Mouse (Mus musculus) liver, adult 2 months (tissue): ENCODE measurements at regions not wholly inside any gene's neighbourhood (a gene's known extent, or its start where the extent isn't known, plus 50 kb on each side); places are given as distances from the start of the nearest gene placed in this dataset.

Experiments
- DNase-seq: peaks from one replicate; pipeline ENCODE4 v3.0.0-alpha.2; 2011; ENCODE audit warnings: low read depth, low spot score; ENCODE audit errors: extremely low read depth
- H3K27ac ChIP-seq: fragments of 200-500 bp; replicated peaks from 2 replicates; pipeline ENCODE4 v1.5.1; 2012; ENCODE audit warnings: low read depth, mild to moderate bottlenecking, control low read depth, inconsistent platforms, low read length; ENCODE audit not compliant: insufficient read depth
- H3K27me3 ChIP-seq: fragments of 200-500 bp; 2 replicates; pipeline ENCODE4 v1.6.1; 2012; ENCODE audit warnings: mild to moderate bottlenecking, moderate library complexity, low read length, inconsistent platforms; ENCODE audit not compliant: control insufficient read depth, insufficient read depth
- H3K36me3 ChIP-seq: fragments of 200-500 bp; 2 replicates; pipeline ENCODE4 v1.6.1; 2012; ENCODE audit warnings: low read length, inconsistent platforms; ENCODE audit not compliant: control insufficient read depth, insufficient read depth
- H3K4me1 ChIP-seq: fragments of 200-500 bp; 2 replicates; pipeline ENCODE4 v1.6.1; 2011; ENCODE audit warnings: low read length; ENCODE audit not compliant: control insufficient read depth, insufficient read depth
- H3K4me3 ChIP-seq: fragments of 200-500 bp; 2 replicates; pipeline ENCODE4 v1.5.1; 2011; ENCODE audit warnings: low read depth, mild to moderate bottlenecking, control low read depth, low read length, moderate library complexity; ENCODE audit not compliant: insufficient read depth
- H3K79me2 ChIP-seq: fragments of 200-500 bp; 2 replicates; pipeline ENCODE4 v1.6.1; 2012; ENCODE audit warnings: inconsistent platforms, mild to moderate bottlenecking, low read length, moderate library complexity; ENCODE audit not compliant: control insufficient read depth, insufficient read depth
- H3K9ac ChIP-seq: fragments of 200-500 bp; 2 replicates; pipeline ENCODE4 v1.6.1; 2012; ENCODE audit warnings: low read depth, mild to moderate bottlenecking, control low read depth, inconsistent platforms, low read length
- CTCF ChIP-seq: fragments of 200-500 bp; IDR thresholded peaks from 2 replicates; pipeline ENCODE4 v1.5.1; 2011; ENCODE audit warnings: low read depth, low read length, control low read depth
- POLR2A ChIP-seq: fragments of 200-500 bp; IDR thresholded peaks from 2 replicates; pipeline ENCODE4 v1.6.1; 2011; ENCODE audit warnings: low read length, control low read depth; ENCODE audit not compliant: insufficient read depth; ENCODE audit errors: extremely low read depth
- WGBS: fragments of 180-500 bp; shearing (Covaris S2); methylation state at CpG from one replicate; pipeline ENCODE4 v1.1.7; 2018; 5-methylcytosine and 5-hydroxymethylcytosine counted together

- no peaks in the 10 kb centered on the region for H3K36me3 ChIP-seq
- H3K4me1 ChIP-seq, result no peaks in the 10 kb centered on the region
- TF ChIP-seq CTCF (no peak), POLR2A (no peak)
- no peak for DNase-seq
- no peak overlapping the region for H3K9ac ChIP-seq
- H3K4me3 ChIP-seq, result no peak overlapping the region
- H3K27me3 ChIP-seq, result no peaks in the 10 kb centered on the region
- WGBS, result 91% methylated on average over 3 of the region's 3 CpGs
- H3K27ac ChIP-seq, result no peak overlapping the region
- H3K79me2 ChIP-seq, result no peaks in the 10 kb centered on the region
Measured at GRCm38 (mm10) chr10:110625644-110626043, 119.6 kb upstream of the E2f7 start.

GRCm38 (mm10) chr10:110640406-110640805 is 104.8 kb upstream of the E2f7 start:
- Histone ChIP-seq H3K9ac (no peak overlapping the region), H3K27ac (no peak overlapping the region), H3K27me3 (no peaks in the 10 kb centered on the region), H3K4me3 (no peak overlapping the region), H3K36me3 (no peaks in the 10 kb centered on the region), H3K79me2 (no peaks in the 10 kb centered on the region), H3K4me1 (no peaks in the 10 kb centered on the region)
- DNase-seq, result no peak
- no peak for TF ChIP-seq CTCF
- no peak for TF ChIP-seq POLR2A
- WGBS, result 80% methylated on average over 10 of the region's 10 CpGs

- TF ChIP-seq CTCF (no peak), POLR2A (no peak)
- no peak overlapping the region for H3K9ac ChIP-seq
- H3K36me3 ChIP-seq, result no peaks in the 10 kb centered on the region
- H3K79me2 ChIP-seq, result no peaks in the 10 kb centered on the region
- 95% methylated on average over 19 of the region's 19 CpGs for WGBS
- H3K27me3 ChIP-seq, result no peaks in the 10 kb centered on the region
- H3K4me1 ChIP-seq, result no peaks in the 10 kb centered on the region
- no peak for DNase-seq
- H3K4me3 ChIP-seq, result no peak overlapping the region
- H3K27ac ChIP-seq, result no peak overlapping the region
Measured at GRCm38 (mm10) chr10:110642065-110642690, 103.1 kb upstream of the E2f7 start.

GRCm38 (mm10) chr10:110647603-110648002 is 97.6 kb upstream of the E2f7 start:
- Histone ChIP-seq H3K4me1 (no peaks in the 10 kb centered on the region; the same call in 1 of the 2 replicates), H3K79me2 (no peaks in the 10 kb centered on the region), H3K36me3 (no peaks in the 10 kb centered on the region), H3K27me3 (no peaks in the 10 kb centered on the region), H3K27ac (no peak overlapping the region), H3K4me3 (no peak overlapping the region), H3K9ac (no peak overlapping the region)
- TF ChIP-seq CTCF (no peak), POLR2A (no peak)
- 92% methylated on average over 7 of the region's 7 CpGs for WGBS
- DNase-seq, result no peak

GRCm38 (mm10) chr10:110650107-110650506 is 95.1 kb upstream of the E2f7 start:
- Histone ChIP-seq H3K4me3 (no peak overlapping the region), H3K36me3 (no peaks in the 10 kb centered on the region), H3K4me1 (no peaks in the 10 kb centered on the region; the same call in 1 of the 2 replicates), H3K27me3 (no peaks in the 10 kb centered on the region), H3K27ac (no peak overlapping the region), H3K79me2 (no peaks in the 10 kb centered on the region), H3K9ac (no peak overlapping the region)
- DNase-seq, result no peak
- 72% methylated on average over 6 of the region's 6 CpGs for WGBS
- TF ChIP-seq POLR2A (no peak), CTCF (no peak)

GRCm38 (mm10) chr10:110650851-110651250 is 94.4 kb upstream of the E2f7 start:
- H3K36me3 ChIP-seq, result no peaks in the 10 kb centered on the region
- H3K9ac ChIP-seq, result no peak overlapping the region
- no peaks in the 10 kb centered on the region for H3K79me2 ChIP-seq
- no peak overlapping the region for H3K27ac ChIP-seq
- TF ChIP-seq POLR2A (no peak), CTCF (no peak)
- H3K27me3 ChIP-seq, result no peaks in the 10 kb centered on the region
- H3K4me1 ChIP-seq, result no peaks in the 10 kb centered on the region; the same call in 1 of the 2 replicates
- DNase-seq, result no peak
- no peak overlapping the region for H3K4me3 ChIP-seq
